Mouse (Mus musculus) megakaryocyte progenitor cell, adult 5-6 weeks (primary cell): ENCODE results near the gene Chchd3. TPM values are rescaled to one million over a fixed set of nuclear protein-coding genes. Genes with fewer than 3 reads are reported as not detected.

Source experiments
- total RNA-seq, 2 experiments: library from RNA; stranded (forward) in 1 of 2; stranded (reverse) in 1 of 2; fragments of 157-497, 149-512 nt in 1 of 2; fragments of 200-1000 nt in 1 of 2; gene quantifications; 2 replicates each; pipeline versions ENCODE4 v1.2.3 to v1.2.4; 2015 to 2017

The Chchd3 gene
- total RNA-seq, 2 experiments from 2014 or later: 120 to 215 TPM

Other genes with a start within 250 kb of the Chchd3 start
- 35.2 and 40.0 TPM in 2 replicates for gene Exoc4, start 188.8 kb upstream of the Chchd3 start, total RNA-seq (2015)
- 49.3 and 54.8 TPM in 2 replicates for gene Exoc4, start 188.8 kb upstream of the Chchd3 start, total RNA-seq (2017)